Mouse (Mus musculus) A20 (cell line): ENCODE measurements around the gene C130060K24Rik.

Experiments used
- DNase-seq: peaks from one replicate; pipeline ENCODE4 v3.0.0-alpha.2; 2011; ENCODE audit warnings: low read depth, low spot score

C130060K24Rik gene

GRCm38 (mm10) chr6:65380918-65381772, at the start of gene C130060K24Rik:
Gene C130060K24Rik, plus strand, starts transcription at chr6:65381105.
- DNase-seq, result no peak

- no peak for DNase-seq
Measured at GRCm38 (mm10) chr6:65334246-65334645, 46.7 kb upstream of the C130060K24Rik start.

- no peak for DNase-seq
Measured at GRCm38 (mm10) chr6:65339391-65339790, 41.5 kb upstream of the C130060K24Rik start.

- no peak for DNase-seq
Measured at GRCm38 (mm10) chr6:65341360-65341759, 39.5 kb upstream of the C130060K24Rik start.

GRCm38 (mm10) chr6:65347736-65348135, 33.2 kb upstream of the C130060K24Rik start:
- DNase-seq, result no peak

- DNase-seq, result no peak
Measured at GRCm38 (mm10) chr6:65348255-65348654, 32.6 kb upstream of the C130060K24Rik start.

GRCm38 (mm10) chr6:65351622-65352021, 29.3 kb upstream of the C130060K24Rik start:
- DNase-seq, result no peak

- DNase-seq, result no peak
Measured at GRCm38 (mm10) chr6:65375918-65376317, 5.0 kb upstream of the C130060K24Rik start.

GRCm38 (mm10) chr6:65421888-65422287, 41.0 kb downstream of the C130060K24Rik start:
- DNase-seq, result no peak

GRCm38 (mm10) chr6:65427065-65427464, 46.2 kb downstream of the C130060K24Rik start:
- no peak for DNase-seq

- no peak for DNase-seq
Measured at GRCm38 (mm10) chr6:65433159-65433558, 52.3 kb downstream of the C130060K24Rik start.

GRCm38 (mm10) chr6:65453465-65453864, 72.6 kb downstream of the C130060K24Rik start:
- peak; percentile 39 for DNase-seq

- no peak for DNase-seq
Measured at GRCm38 (mm10) chr6:65465294-65465693, 84.4 kb downstream of the C130060K24Rik start.

- DNase-seq, result no peak
Measured at GRCm38 (mm10) chr6:65470320-65470719, 89.4 kb downstream of the C130060K24Rik start.

- DNase-seq, result no peak
Measured at GRCm38 (mm10) chr6:65472455-65472854, 91.5 kb downstream of the C130060K24Rik start.

GRCm38 (mm10) chr6:65498786-65499185, 117.9 kb downstream of the C130060K24Rik start:
- DNase-seq, result no peak
